18 mouse cellular contexts compared by ENCODE assay signal in the genomic region with DNA sequence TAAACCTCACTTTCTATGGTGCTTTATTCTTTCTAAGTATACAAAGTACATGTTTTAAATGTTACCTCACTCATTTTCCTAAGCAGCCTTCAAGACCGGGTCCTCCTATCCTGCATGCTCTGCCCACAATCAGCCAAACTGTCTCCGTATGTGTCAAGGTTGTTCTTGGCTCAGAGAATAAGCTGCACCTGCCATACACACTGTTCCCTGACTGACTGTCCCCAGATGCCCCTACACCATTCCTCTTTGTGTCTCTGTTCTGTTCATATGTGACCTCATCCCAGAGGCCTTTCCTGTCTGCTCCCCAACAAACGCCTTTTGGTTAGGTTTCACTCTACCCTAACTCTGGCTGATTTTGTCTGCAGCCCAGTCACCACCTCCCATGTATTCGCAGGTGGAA. TPM values are rescaled to one million over a fixed set of nuclear protein-coding genes. Genes with fewer than 3 reads are reported as not detected.
DNase-seq lines count a peak whose midpoint lies in the region; TF ChIP-seq lines count a peak whose summit lies in the region.
"Had no signal": no experiment of that assay in that cellular context is flagged by ENCODE, and none has a peak within 500 bp of the region (broad histone marks: within the 10 kb centered on the region; RNA-seq: fewer than 3 reads in every experiment).

No protein-coding gene starts in this region.

- no peaks in the 10 kb centered on the region for H3K36me3 ChIP-seq in kidney, adult 2 months (ENCODE audit: control insufficient read depth, insufficient read depth, low read length)
- H3K36me3 ChIP-seq: hindbrain, embryonic 12.5 days; midbrain, embryonic 13.5 days; neural tube, embryonic 13.5 days had no signal

- no peak for TF ChIP-seq POLR2A in kidney, adult 2 months (IDR thresholded peaks at IDR 0.05; ENCODE audit: low read depth, low read length)

- DNase-seq in gastrocnemius, adult 2 months, result no peak
- no peak for DNase-seq in gastrocnemius, postnatal 14 days
- no peak for DNase-seq in kidney, adult 2 months
- DNase-seq in kidney, postnatal 36 days, result no peak
- DNase-seq in heart, postnatal 10 days, result peak; percentile 48 to 66
- DNase-seq in kidney, postnatal 4 days, result peak; percentile 4 to 19
- DNase-seq in adrenal gland, adult 18-20 months (ENCODE audit: low spot score in 2 of 2), result no peak
- no peak for DNase-seq in gastrocnemius, postnatal 10 days
- DNase-seq: adrenal gland, adult 2 months; B cell, adult 2 months; liver, postnatal 0 days; lung, postnatal 10 days; right cerebral cortex, adult 18-20 months had no signal

- intact Hi-C loops in gastrocnemius, adult 2 months (cut with DNase I), result no loop called here
- intact Hi-C loops in gastrocnemius, postnatal 14 days (cut with DNase I; ENCODE audit: low total_unique reads), result no loop called here
- intact Hi-C loops in heart, postnatal 10 days (cut with DNase I), result loop anchor here (5.0 kb wide), 1 partner anchor 60 kb away; the partner anchor contains the start of genes Glt28d2 and Gm37240

- no peak overlapping the region for H3K4me3 ChIP-seq in gastrocnemius, adult 2 months
- H3K4me3 ChIP-seq in kidney, adult 2 months (ENCODE audit: insufficient read depth, low read depth, low read length), result no peak overlapping the region
- H3K4me3 ChIP-seq: hindbrain, embryonic 12.5 days; midbrain, embryonic 13.5 days; neural tube, embryonic 13.5 days had no signal

- H3K27ac ChIP-seq in gastrocnemius, adult 2 months, result 0 out of 2 replicates have a peak overlapping the region, but pooled peaks have one; percentile 31
- H3K27ac ChIP-seq in kidney, adult 2 months (ENCODE audit: insufficient read depth, low read depth, low read length), result peak overlapping the region; percentile 85
- H3K27ac ChIP-seq: hindbrain, embryonic 12.5 days; midbrain, embryonic 13.5 days; neural tube, embryonic 13.5 days; stomach, postnatal 0 days had no signal

- peaks cover 14% of the 10 kb centered on the region for H3K4me1 ChIP-seq in kidney, adult 2 months (ENCODE audit: control insufficient read depth, insufficient read depth, low read length)
- H3K4me1 ChIP-seq: hindbrain, embryonic 12.5 days; midbrain, embryonic 13.5 days had no signal

- H3K27me3 ChIP-seq in kidney, adult 2 months (replicated peaks; ENCODE audit: control insufficient read depth, insufficient read depth, low read length), result no peaks in the 10 kb centered on the region
- H3K27me3 ChIP-seq: hindbrain, embryonic 12.5 days; midbrain, embryonic 13.5 days; neural tube, embryonic 13.5 days had no signal

- TF ChIP-seq CTCF in gastrocnemius, adult 2 months (IDR thresholded peaks at IDR 0.05), result no peak
- TF ChIP-seq CTCF in kidney, adult 2 months (conservative IDR thresholded peaks at IDR 0.05; ENCODE audit: insufficient read depth, insufficient read length, low read depth, low read length), result no peak

- WGBS in kidney, adult 2 months, result 46% methylated on average over 4 of the region's 4 CpGs

RNA-seq across cellular contexts. Expression of gene Fam160a1, which starts 10.2 kb away (rescaled TPM):
- total RNA-seq in gastrocnemius, adult 2 months (2021), result 10 to 100 TPM; 54.3 to 56.8 TPM
- total RNA-seq in gastrocnemius, postnatal 14 days (2021), result 10 to 100 TPM; 46.9 to 59.1 TPM
- polyA plus RNA-seq in kidney, adult 2 months (2012; rRNA removed), result 8.5 and 10.3 TPM in 2 replicates
- total RNA-seq in heart, postnatal 10 days (2021), result 10 to 100 TPM; 35.8 to 48.7 TPM
- 1 to 10 TPM; 6.8 to 7.2 TPM for total RNA-seq in adrenal gland, adult 18-20 months (2021)
- total RNA-seq in gastrocnemius, postnatal 10 days (2021), result 10 to 100 TPM; 47.1 to 51.1 TPM
- total RNA-seq: megakaryocyte, adult 5-6 weeks had no signal

Comparison
In these comparisons a context has a peak if more than half of its experiments do, and no peak if none do; other contexts are left out.
1. DNase-seq: peak in heart, postnatal 10 days (2 of 2) and kidney, postnatal 4 days (2 of 2); none in gastrocnemius, adult 2 months (single experiment), gastrocnemius, postnatal 14 days (single experiment), kidney, adult 2 months (single experiment), kidney, postnatal 36 days (0 of 2), adrenal gland, adult 18-20 months (0 of 2) and gastrocnemius, postnatal 10 days (single experiment).
2. RNA of gene Fam160a1, which starts 10.2 kb away (total RNA-seq): 46.9 to 59.1 TPM in gastrocnemius, postnatal 14 days, 54.3 to 56.8 TPM in gastrocnemius, adult 2 months, 47.1 to 51.1 TPM in gastrocnemius, postnatal 10 days and 35.8 to 48.7 TPM in heart, postnatal 10 days; 6.8 to 7.2 TPM in adrenal gland, adult 18-20 months; every median in the first group is over 4 times any median in the second.